Mouse (Mus musculus) urinary bladder, postnatal 10 days (tissue): ENCODE measurements at regions not wholly inside any gene's neighbourhood (a gene's known extent, or its start where the extent isn't known, plus 50 kb on each side); places are given as distances from the start of the nearest gene placed in this dataset.

Source experiments
- DNase-seq: peaks from one replicate; pipeline ENCODE4 v3.0.0; 2022; ENCODE audit warnings: low spot score

DNA sequence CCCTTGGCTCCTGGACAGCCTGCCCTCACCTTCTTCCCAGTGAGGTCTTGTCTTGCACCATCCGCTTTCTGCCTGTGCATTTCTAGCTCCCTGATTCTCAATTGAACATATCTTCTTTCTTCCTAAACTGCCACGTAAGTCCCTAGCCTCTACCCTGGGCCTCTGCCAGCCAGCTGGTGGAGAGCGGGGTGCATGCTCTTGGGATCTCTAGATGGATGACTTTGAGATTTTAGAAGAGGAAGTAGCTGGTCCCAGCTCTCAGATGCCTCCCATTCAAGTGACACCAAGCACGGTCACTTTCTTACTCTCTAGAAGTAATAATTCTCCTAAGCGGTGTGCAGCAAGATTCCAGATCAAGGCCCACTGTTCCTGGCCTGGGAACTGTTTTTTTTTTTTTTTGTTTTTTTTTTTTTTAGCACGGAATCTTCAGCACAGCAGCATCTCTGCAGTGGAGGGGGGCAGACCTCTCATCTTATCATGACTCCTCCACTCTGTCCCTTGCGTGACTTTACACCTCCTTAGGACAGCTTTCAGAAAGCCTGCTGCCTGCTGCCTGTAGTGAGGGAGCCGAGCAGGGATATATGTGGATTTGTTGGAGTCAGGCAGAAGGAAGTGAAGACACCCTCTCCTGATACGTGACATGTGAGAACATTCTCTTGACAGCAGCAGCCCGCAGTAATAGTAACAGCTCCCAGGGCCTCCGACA is 453.6 kb upstream of the Zmiz1 start:
- no peak for DNase-seq

DNA sequence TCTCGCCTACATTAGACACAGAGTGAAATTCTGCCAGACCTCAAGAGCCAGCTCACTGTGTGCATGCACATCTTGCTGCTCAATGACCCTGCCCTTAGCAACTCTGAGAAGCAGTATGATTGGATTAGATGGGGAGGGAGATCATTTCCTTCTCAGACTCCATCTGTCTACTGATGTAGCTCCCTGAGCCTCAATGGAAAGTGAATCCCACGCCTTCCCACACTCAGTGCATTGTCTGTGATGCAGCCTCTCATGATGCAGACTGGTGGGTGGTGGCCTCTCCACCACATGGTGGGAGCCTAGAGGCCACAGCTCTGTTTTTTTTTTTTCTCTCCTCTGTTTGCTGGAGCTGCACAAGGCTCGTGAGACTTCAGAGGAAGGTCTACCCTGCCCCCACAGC is 447.1 kb upstream of the Zmiz1 start:
- no peak for DNase-seq

- DNase-seq: no peak
Observed at GRCm38 (mm10) chr14:25015288-25016238, 443.4 kb upstream of the Zmiz1 start.

DNA sequence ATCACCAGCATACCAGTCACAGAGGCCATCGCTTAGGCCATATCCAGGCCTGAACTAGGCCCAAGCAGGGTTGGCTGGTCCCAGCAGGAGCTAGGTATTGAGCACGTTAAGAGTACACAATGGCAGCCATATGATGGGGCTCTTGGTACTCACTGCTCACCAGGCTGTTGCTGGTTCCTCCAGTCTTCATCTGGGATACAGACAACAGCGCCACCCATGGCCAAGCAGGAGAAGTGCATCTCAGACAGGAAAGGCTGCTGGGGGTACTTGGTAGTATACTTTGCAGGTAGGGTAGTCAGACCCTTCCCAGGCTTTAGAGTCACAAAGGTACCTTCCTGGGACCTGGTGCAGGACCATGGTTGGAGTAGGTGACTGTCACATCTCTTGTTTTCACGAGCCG is 441.1 kb upstream of the Zmiz1 start:
- no peak for DNase-seq

DNA sequence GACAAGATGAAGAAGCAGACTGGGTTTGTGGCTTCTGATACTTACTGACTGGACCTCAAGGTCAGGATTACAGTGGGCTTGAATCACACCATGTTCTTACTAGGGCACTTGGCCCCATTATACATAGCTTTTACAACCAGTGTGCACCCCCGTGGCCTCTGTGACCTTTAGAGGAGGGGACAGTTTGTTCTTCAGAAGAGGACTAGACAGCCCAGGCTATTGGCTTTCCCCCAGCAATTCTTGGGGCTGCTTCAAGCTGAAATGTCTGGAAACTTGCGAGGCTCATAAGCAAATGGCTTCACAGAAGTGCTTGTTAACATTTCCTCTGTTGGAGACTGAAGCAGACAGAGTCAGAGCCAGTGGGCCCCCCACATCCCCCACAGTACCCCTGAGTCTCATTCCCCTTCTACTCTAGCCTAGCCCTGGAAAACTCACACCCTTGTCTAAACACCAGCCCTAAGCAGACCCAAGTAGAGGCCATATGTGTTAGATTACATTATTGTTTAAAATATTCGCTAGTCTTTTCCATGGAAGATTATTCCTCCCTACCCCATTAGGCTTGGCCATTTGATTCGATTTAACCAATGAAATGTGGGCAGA is 439.6 kb upstream of the Zmiz1 start:
- DNase-seq: no peak

- DNase-seq: no peak
Observed at GRCm38 (mm10) chr14:25022523-25023269, 436.3 kb upstream of the Zmiz1 start.

- no peak for DNase-seq
Observed at GRCm38 (mm10) chr14:25023270-25023800, 435.6 kb upstream of the Zmiz1 start.

DNA sequence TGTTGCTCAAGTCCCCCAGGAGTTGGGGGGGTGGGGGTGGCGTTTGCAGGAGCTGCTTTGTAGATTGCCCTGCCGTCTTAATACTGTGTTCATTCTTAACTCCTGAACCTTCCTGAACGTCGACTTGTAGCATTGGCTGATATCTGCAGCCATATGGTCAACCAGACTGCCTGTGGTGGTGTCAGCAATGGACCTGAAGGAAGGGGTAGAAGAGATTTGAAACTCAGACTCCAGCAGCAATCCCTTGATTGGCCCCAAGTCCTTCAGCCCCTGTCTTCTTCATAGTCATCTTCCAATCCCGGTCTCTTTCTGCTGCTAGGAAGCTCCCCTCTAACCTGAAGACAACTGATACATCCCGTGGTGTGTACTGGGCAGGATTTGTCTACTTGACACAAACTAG is 433.9 kb upstream of the Zmiz1 start:
- no peak for DNase-seq

GRCm38 (mm10) chr14:25027076-25027475 is 431.9 kb upstream of the Zmiz1 start:
- DNase-seq: no peak

- no peak for DNase-seq
Observed at GRCm38 (mm10) chr14:25027842-25028241, 431.1 kb upstream of the Zmiz1 start.

- DNase-seq: no peak
Observed at GRCm38 (mm10) chr14:25030881-25031280, 428.1 kb upstream of the Zmiz1 start.

GRCm38 (mm10) chr14:25031756-25032680 is 427.0 kb upstream of the Zmiz1 start:
- DNase-seq: no peak

DNA sequence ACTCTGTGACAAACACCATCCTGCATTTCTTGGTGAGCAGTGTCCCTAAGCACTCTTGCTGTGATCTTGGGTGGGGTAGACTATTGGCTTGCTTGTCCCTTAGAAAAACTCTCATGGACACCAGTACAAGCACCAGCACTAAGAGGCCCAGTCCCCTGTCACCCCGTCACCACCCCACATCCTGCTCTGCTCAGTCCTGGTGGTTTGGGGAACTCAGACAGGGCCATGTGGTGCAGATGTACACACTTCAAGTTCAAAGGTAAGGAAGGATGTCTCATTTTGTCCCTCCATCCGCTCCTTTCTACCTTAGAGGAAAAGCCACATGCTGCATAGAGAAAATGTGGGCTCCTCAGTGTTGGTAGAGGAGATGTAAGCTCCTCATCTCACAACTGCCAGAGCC is 426.1 kb upstream of the Zmiz1 start:
- DNase-seq: no peak

GRCm38 (mm10) chr14:25042265-25042664 is 416.7 kb upstream of the Zmiz1 start:
- no peak for DNase-seq

- no peak for DNase-seq
Observed at GRCm38 (mm10) chr14:25044106-25044505, 414.9 kb upstream of the Zmiz1 start.

DNA sequence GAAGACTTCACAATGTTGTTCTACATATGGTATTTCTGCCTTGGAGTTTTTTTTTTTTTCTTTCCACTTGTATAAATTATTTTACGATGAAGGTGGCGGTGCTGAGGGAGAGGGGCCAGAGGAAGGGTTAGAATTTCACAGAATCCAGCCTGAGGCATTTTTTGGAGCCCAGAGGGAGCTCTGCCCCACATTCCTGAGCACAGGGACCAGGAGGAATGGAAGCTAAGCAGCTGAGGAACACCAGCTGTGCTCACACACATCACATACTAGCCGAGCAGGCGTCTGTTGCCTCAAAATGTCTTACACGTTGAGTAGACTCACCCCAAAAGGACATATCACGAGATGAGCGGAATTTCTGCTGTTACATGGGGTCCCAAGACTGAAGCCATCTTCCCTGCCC is 414.1 kb upstream of the Zmiz1 start:
- DNase-seq: no peak

DNA sequence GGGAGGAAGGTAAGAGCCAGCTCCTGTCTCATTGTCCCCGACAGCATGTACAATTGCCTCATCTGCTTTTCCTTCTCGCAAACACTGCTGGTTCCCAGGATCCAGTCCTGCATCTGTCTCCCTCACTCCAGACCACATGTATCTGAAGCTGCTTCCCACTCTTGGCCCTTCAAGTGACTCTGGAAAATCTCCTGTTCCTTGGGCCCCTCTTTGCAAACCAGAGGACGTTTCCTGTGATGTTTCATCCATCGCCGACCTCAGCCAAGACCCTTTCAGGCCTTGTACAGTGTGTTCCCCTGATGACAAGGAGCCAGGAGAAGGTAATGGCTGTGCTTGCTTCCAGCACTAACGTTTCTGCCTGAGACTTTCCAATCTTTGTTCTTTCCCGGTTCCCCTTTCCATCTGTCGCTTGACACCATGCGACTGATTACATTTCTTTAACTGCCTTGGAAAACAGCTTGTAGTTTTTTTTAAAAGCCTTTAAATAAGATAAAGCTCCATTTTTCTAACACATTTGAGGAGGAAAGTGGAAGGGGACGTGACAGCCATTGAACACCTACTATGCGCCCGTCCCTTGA is 408.2 kb upstream of the Zmiz1 start:
- DNase-seq: no peak

- no peak for DNase-seq
Observed at GRCm38 (mm10) chr14:25052175-25052574, 406.8 kb upstream of the Zmiz1 start.

DNA sequence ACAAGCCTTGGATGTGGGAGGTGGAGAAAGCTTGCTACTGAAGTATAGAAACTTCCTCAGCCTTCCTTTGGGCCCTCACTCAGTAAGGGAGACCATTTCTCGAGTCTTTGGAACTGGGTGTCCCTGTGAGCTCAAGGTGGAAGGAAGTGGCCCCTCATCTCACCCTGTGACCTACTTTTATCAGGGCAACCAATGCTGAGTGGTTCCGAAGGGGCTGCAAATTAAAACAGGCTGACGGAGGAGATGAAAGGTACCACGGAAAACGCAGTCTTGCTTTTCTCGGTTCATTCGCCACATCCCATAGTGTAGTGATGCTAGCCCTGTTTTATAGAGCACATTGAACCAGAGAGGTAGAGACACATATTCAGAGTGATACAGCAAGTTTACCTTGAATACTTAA is 399.6 kb upstream of the Zmiz1 start:
- no peak for DNase-seq

GRCm38 (mm10) chr14:25060285-25060684 is 398.7 kb upstream of the Zmiz1 start:
- DNase-seq: no peak
